Mouse (Mus musculus) ovary, adult 10 weeks (tissue): ENCODE results near the gene Rpl39. TPM values are rescaled to one million over a fixed set of nuclear protein-coding genes. Genes with fewer than 3 reads are reported as not detected.

Source experiments
- polyA plus RNA-seq: library from polyadenylated mRNA; stranded (reverse); fragments of 350-450 nt; fragmentation: Illumina TruSeq; extraction: RNeasy Lipid Tissue Mini Kit (QIAGEN cat#74804); gene quantifications from one replicate; pipeline ENCODE4 v1.2.3, GENCODE M21; 2014

The Rpl39 gene
- polyA plus RNA-seq = 1,809 TPM

DNA sequence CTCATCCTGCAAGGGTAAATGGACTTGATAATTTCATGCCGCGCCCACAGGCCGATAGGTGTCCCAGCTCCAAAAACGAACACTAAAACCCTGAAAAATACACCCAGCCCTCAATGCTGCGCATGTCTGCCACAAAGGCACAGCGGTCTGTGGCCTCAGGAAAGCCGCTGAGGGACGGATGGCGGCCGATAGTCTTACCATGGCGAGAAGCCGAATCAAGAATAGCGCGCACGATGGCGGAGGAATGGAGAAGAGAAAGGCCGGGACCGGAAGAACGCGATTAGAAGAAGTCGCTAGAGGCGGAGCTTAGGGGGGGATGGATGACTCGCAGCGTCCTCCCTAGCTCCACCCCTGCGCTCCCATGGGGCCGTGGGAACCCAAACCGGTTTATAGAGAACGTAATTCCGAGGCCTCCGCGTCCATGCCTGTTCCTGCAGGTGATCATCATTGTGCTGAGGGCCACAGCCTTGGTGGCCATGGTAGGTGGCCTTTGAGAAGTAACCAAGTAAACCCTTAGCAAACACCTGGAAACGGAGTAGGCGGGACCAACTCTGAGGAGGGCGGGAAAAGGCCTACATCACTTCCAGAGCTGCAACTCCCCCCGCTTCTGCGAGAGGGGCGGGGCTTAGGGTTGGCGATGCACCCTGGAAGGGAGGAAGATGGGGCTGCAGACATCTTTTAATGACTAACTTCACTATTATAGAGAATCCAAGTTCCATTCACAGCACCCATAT is at the start of gene Rpl39:
Gene Rpl39 (minus strand): TSS at position 476 of the 734 bp plus-strand sequence.

DNA sequence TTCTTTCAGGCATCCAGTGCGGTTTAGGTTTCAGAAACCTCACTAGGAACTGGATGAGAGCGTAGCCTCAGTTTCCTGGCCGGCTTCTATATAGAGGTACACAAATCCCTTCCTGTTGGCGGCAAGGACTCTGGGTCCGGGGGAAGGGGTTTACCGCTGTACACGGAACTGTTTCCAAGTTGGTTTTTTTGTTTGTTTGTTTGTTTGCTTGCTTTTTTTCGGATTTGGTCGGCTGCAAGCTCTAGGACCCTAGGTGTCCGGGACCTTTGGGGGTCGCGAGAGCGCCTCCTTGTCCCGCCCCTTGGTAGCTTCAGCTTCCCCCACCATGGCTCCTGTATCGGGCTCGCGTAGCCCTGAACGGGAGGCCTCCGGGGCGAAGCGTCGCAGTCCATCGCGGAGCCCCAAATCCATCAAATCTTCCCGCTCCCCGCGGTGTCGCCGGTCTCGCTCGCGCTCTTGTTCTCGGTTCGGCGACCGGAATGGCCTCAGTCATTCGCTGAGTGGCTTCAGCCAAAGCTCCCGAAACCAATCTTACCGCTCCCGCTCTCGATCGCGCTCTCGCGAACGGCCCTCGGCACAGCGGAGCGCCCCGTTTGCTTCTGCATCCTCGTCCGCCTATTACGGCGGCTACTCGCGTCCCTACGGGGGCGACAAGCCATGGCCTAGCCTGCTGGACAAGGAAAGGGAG is 41.6 kb upstream of the Rpl39 start, which contains the start of gene Nkap:
Gene Nkap (plus strand): TSS at position 125 of the 688 bp plus-strand sequence.

DNA sequence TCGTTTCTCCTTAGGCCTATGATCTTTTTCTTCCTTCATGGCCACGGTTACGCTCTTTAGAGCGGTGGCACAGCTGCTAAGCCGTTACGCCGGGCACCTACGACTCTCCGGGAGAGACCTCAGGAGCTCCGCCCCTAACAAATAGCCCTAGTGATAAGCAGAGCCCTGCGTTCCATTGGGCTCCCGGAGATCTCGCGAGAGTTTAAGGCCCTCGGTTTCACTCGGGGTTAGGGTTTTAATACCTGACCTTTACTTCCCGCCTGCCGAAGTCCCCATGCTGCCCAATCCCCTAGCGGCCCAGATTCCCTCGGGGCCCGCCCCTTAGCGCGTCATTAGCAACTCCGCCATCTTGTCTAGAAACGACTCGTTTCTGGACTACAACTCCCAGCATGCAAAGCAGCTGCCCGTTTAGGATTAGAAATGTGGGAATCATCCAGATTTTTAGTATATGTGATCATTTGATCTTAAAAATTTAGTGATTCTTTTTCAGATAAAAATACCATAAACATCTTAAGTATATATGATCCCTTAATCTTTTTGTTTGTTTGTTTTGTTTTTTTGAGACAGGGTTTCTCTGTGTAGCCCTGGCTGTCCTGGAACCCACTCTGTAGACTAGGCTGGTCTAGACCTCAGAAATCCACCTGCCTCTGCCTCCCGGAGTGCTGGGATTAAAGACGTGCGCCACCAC is 25.1 kb upstream of the Rpl39 start, which contains the start of gene Upf3b:
Gene Upf3b (minus strand): TSS at position 130 of the 688 bp plus-strand sequence.

DNA sequence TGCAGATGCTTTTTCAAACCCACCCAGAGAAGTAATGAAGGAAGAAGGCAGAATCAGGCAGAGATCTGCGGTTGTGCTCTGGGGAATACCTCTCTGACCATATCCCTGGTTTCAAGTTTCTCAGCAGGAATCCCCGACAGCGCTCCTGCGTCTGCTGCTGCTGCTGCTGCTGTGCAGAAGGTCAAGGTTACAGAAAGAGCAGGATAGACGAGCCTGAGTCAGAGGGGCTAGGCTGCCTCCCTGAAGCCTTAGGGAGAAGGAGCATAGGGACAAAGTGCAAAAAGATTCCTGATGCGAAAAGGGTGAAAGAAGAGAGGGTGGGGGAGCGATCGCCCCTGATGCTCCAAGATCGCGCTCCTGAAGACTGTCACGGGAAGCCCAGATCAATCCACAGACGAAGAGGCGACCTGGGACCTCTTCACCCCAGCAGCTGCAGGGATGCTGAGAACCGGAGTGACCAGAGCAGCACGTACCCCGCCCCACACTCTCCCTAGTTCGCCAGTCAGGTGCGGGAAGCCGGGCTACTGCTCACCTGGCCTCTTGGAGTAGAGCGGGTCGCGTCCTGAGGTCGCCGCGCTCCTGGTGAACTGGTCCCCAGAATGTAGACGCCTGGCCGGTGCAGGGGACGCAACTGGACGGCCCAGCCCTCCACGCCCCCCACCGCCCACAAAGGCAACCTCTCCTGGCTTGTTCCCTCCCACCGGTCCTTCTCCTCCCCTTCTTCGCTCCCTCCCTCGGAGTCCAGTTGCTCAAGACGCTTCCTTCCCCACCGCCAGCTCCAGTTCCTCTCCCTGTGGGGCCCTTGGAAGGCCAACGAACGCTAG is 36.9 kb downstream of the Rpl39 start, which contains the start of gene Sowahd:
Gene Sowahd (plus strand): TSS at position 780 of the 824 bp plus-strand sequence.

Other genes starting within 250 kb of the Rpl39 start
- gene Ube2a, start 211.5 kb downstream of the Rpl39 start, polyA plus RNA-seq = 126 TPM
- 110 TPM for gene C330007P06Rik, start 211.3 kb downstream of the Rpl39 start, polyA plus RNA-seq
- gene Nkrf, start 182.5 kb downstream of the Rpl39 start, polyA plus RNA-seq = 26.7 TPM
- gene Sept6, start 93.6 kb downstream of the Rpl39 start, polyA plus RNA-seq = 34.2 TPM
- gene Sowahd, start 36.6 kb downstream of the Rpl39 start, polyA plus RNA-seq = not detected
- 100 TPM for gene Upf3b, start 24.9 kb upstream of the Rpl39 start, polyA plus RNA-seq
- gene Nkap, start 41.4 kb upstream of the Rpl39 start, polyA plus RNA-seq = 140 TPM
- 1.6 TPM for gene Akap14, start 83.4 kb upstream of the Rpl39 start, polyA plus RNA-seq
- 149 TPM for gene Ndufa1, start 105.8 kb upstream of the Rpl39 start, polyA plus RNA-seq
- 0.40 TPM for gene Rnf113a1, start 105.8 kb upstream of the Rpl39 start, polyA plus RNA-seq
- gene Gm9, start 125.6 kb upstream of the Rpl39 start, polyA plus RNA-seq = not detected
- gene Rhox1, start 136.9 kb upstream of the Rpl39 start, polyA plus RNA-seq = not detected
- not detected for gene Rhox2a, start 159.6 kb upstream of the Rpl39 start, polyA plus RNA-seq
- not detected for gene Rhox3a, start 164.5 kb upstream of the Rpl39 start, polyA plus RNA-seq
- gene Rhox4a, start 179.9 kb upstream of the Rpl39 start, polyA plus RNA-seq = not detected